Mouse (Mus musculus) small intestine, adult 2 months (tissue): Measurements from ENCODE around the gene Rpl23.
A peak's percentile ranks its signal among the peaks of the same experiment; 100 is the strongest.

Experiments used
- CTCF ChIP-seq: fragments of 200-500 bp; IDR thresholded peaks from 2 replicates; pipeline ENCODE4 v1.5.1; 2012; ENCODE audit warnings: low read depth, mild to moderate bottlenecking, control low read depth, inconsistent platforms, low read length, moderate library complexity, mixed read lengths; ENCODE audit not compliant: insufficient replicate concordance, insufficient read length; ENCODE audit errors: extremely low read depth
- POLR2A ChIP-seq: fragments of 200-500 bp; IDR thresholded peaks from 2 replicates; pipeline ENCODE4 v1.6.1; 2012; ENCODE audit warnings: low read depth, mild to moderate bottlenecking, control low read depth, inconsistent platforms, low read length, moderate library complexity

GRCm38 (mm10) chr11:97777129-97777529 lies 5.1 kb downstream of the Rpl23 start:
- TF ChIP-seq CTCF (peak; percentile 10; the same call in 1 of the 2 replicates), POLR2A (no peak)
